Mouse (Mus musculus): ENCODE results near the gene Haus3. TPM values are rescaled to one million over a fixed set of nuclear protein-coding genes. Genes with fewer than 3 reads are reported as not detected.

Gene Haus3
- polyA plus RNA-seq, 1 experiment from 2014 or later, result 9.6 TPM

- no peak overlapping the region for H3K4me2 ChIP-seq (replicated peaks; ENCODE audit: low read depth)
Measured at GRCm38 (mm10) chr5:34185051-34185580, 15.8 kb upstream of the Haus3 start.

GRCm38 (mm10) chr5:34183976-34184375, 14.6 kb upstream of the Haus3 start:
- H3K9ac ChIP-seq (ENCODE audit: low read depth, low read length), result no peak overlapping the region
- no peak for ATAC-seq
- peaks cover 11% of the 10 kb centered on the region for H3K4me1 ChIP-seq (replicated peaks; ENCODE audit: control insufficient read depth, insufficient read depth, low read length)
- peaks cover 19% of the 10 kb centered on the region for H3K36me3 ChIP-seq (ENCODE audit: control insufficient read depth, insufficient read depth)
- H3K4me3 ChIP-seq (ENCODE audit: low read depth, low read length), result no peak overlapping the region
- no peak overlapping the region for H3K27ac ChIP-seq (ENCODE audit: low read depth, low read length)
- WGBS, result 99% methylated on average over 3 of the region's 3 CpGs
- TF ChIP-seq CTCF (IDR thresholded peaks at IDR 0.05; ENCODE audit: low read depth), result no peak
- H3K27me3 ChIP-seq (replicated peaks; ENCODE audit: control insufficient read depth, insufficient read depth, low read length), result no peaks in the 10 kb centered on the region
- H3K4me2 ChIP-seq (replicated peaks; ENCODE audit: low read depth), result no peak overlapping the region
- no peaks in the 10 kb centered on the region for H3K9me3 ChIP-seq (ENCODE audit: control insufficient read depth)

More at GRCm38 (mm10) chr5:34185051-34185580, 15.8 kb upstream of the Haus3 start:
- Histone ChIP-seq H3K9ac (ENCODE audit: low read depth, low read length) (no peak overlapping the region), H3K9me3 (ENCODE audit: control insufficient read depth) (no peaks in the 10 kb centered on the region), H3K4me3 (ENCODE audit: low read depth, low read length) (no peak overlapping the region), H3K27me3 (replicated peaks; ENCODE audit: control insufficient read depth, insufficient read depth, low read length) (no peaks in the 10 kb centered on the region), H3K27ac (ENCODE audit: low read depth, low read length) (no peak overlapping the region), H3K36me3 (ENCODE audit: control insufficient read depth, insufficient read depth) (peaks cover 14% of the 10 kb centered on the region), H3K4me1 (replicated peaks; ENCODE audit: control insufficient read depth, insufficient read depth, low read length) (peaks cover 11% of the 10 kb centered on the region)
- WGBS, result 88% methylated on average over 1 of the region's 1 CpGs
- TF ChIP-seq CTCF (IDR thresholded peaks at IDR 0.05; ENCODE audit: low read depth), result no peak
- no peak for ATAC-seq

DNA sequence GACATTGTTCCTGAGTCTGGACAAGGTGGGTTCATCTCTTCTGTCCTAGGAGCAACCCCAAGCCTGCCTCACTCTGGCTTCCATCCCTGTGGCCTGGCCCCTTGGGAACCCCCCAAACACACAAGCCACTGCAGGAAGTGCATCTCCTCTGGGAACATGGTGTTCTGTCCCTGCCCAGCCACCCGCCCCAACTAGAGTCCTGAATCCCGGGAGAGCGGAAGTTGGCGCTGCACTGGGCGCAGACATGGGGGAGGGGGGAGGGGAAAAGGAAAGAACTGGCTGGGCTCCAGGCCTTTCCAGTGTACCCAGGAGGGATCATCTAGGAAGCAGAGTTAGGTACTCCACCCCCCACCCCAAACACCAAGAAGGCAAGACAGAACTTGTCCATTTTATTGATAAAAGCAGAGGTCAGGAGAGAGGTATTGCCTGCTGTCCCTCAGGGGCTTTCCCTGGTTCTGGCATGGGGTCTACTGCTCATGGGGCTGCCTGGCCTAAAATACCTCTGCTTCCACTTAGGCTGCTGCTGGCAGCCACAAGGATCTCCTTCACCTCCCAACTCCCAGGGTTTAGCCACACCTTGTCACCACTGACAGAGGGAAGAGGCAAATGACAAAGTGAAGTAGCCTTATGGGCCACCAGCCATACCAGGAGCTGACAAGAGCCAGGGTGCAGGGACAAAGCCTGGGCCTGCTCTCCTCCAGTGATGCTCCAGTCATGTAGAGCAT, 14.0 kb upstream of the Haus3 start:
- no peak overlapping the region for H3K9ac ChIP-seq (ENCODE audit: low read depth, low read length)

DNA sequence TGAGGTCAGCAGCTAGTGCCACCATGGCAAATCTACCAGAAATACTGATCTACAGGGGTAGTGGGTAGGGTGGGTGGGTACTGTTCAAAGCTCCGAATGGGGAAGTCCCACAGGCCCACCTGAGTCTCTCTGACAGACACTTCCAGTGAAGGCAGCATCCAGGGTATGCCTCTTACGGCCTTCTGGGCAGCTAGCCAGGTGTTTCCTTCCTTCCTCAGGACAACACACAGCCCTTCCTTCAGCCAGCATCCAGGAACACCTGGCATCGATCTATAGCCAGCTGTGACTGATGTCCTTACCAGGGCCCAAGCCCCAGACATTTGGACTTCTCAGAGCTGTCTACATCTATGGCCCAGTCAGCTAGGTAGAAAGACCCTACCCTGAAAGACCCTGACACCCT, 13.2 kb upstream of the Haus3 start:
- no peaks in the 10 kb centered on the region for H3K27me3 ChIP-seq (replicated peaks; ENCODE audit: control insufficient read depth, insufficient read depth, low read length)
- no peak for TF ChIP-seq CTCF (IDR thresholded peaks at IDR 0.05; ENCODE audit: low read depth)
- 66% methylated on average over 3 of the region's 3 CpGs for WGBS
- H3K4me2 ChIP-seq (replicated peaks; ENCODE audit: low read depth), result no peak overlapping the region
- peaks cover 11% of the 10 kb centered on the region; the same call in 1 of the 2 replicates for H3K4me1 ChIP-seq (replicated peaks; ENCODE audit: control insufficient read depth, insufficient read depth, low read length)
- peaks cover 34% of the 10 kb centered on the region for H3K36me3 ChIP-seq (ENCODE audit: control insufficient read depth, insufficient read depth)
- ATAC-seq, result no peak
- no peak overlapping the region for H3K4me3 ChIP-seq (ENCODE audit: low read depth, low read length)
- no peak overlapping the region for H3K9ac ChIP-seq (ENCODE audit: low read depth, low read length)
- H3K27ac ChIP-seq (ENCODE audit: low read depth, low read length), result no peak overlapping the region
- H3K9me3 ChIP-seq (ENCODE audit: control insufficient read depth), result no peaks in the 10 kb centered on the region

More for the DNA sequence above, 14.0 kb upstream of the Haus3 start:
- Histone ChIP-seq H3K9me3 (ENCODE audit: control insufficient read depth) (no peaks in the 10 kb centered on the region), H3K4me2 (replicated peaks; ENCODE audit: low read depth) (no peak overlapping the region), H3K4me1 (replicated peaks; ENCODE audit: control insufficient read depth, insufficient read depth, low read length) (peaks cover 11% of the 10 kb centered on the region; the same call in 1 of the 2 replicates), H3K4me3 (ENCODE audit: low read depth, low read length) (no peak overlapping the region), H3K36me3 (ENCODE audit: control insufficient read depth, insufficient read depth) (peaks cover 26% of the 10 kb centered on the region), H3K27me3 (replicated peaks; ENCODE audit: control insufficient read depth, insufficient read depth, low read length) (no peaks in the 10 kb centered on the region), H3K27ac (ENCODE audit: low read depth, low read length) (no peak overlapping the region)
- no peak for TF ChIP-seq CTCF (IDR thresholded peaks at IDR 0.05; ENCODE audit: low read depth)
- WGBS, result 76% methylated on average over 5 of the region's 5 CpGs
- ATAC-seq, result no peak

DNA sequence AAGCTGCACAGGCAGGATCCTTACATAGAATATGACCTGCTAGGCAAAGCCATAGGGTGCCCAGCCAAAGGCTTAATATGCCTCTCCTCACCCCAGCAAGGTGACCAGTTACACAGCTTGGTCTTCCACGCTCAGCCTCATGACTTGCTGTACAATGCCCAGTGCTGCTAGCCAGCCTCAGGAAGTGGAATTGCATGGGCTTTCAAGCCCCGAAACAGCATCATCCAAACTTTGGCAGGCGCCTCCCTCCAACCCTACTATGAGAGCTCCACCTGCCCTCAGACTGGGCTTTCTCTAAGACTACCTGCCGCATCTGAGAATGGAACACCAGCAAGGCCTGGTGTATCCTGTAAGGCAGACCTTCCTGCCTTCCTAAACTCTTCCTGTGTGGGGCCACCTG, 8.5 kb upstream of the Haus3 start:
- Histone ChIP-seq H3K9me3 (ENCODE audit: control insufficient read depth) (no peaks in the 10 kb centered on the region), H3K27me3 (replicated peaks; ENCODE audit: control insufficient read depth, insufficient read depth, low read length) (no peaks in the 10 kb centered on the region), H3K4me1 (replicated peaks; ENCODE audit: control insufficient read depth, insufficient read depth, low read length) (0 out of 2 replicates have a peak, but pooled peaks cover 4% of the 10 kb centered on the region), H3K36me3 (ENCODE audit: control insufficient read depth, insufficient read depth) (peaks cover 62% of the 10 kb centered on the region), H3K27ac (ENCODE audit: low read depth, low read length) (no peak overlapping the region), H3K9ac (ENCODE audit: low read depth, low read length) (no peak overlapping the region), H3K4me3 (ENCODE audit: low read depth, low read length) (no peak overlapping the region), H3K4me2 (replicated peaks; ENCODE audit: low read depth) (no peak overlapping the region)
- WGBS, result 91% methylated on average over 4 of the region's 4 CpGs
- TF ChIP-seq CTCF (IDR thresholded peaks at IDR 0.05; ENCODE audit: low read depth), result no peak
- ATAC-seq, result no peak

GRCm38 (mm10) chr5:34177091-34177490, 7.8 kb upstream of the Haus3 start:
- H3K27me3 ChIP-seq (replicated peaks; ENCODE audit: control insufficient read depth, insufficient read depth, low read length), result no peaks in the 10 kb centered on the region
- no peak overlapping the region for H3K4me3 ChIP-seq (ENCODE audit: low read depth, low read length)
- no peak overlapping the region for H3K4me2 ChIP-seq (replicated peaks; ENCODE audit: low read depth)
- H3K27ac ChIP-seq (ENCODE audit: low read depth, low read length), result no peak overlapping the region
- 0 out of 2 replicates have a peak, but pooled peaks cover 4% of the 10 kb centered on the region for H3K4me1 ChIP-seq (replicated peaks; ENCODE audit: control insufficient read depth, insufficient read depth, low read length)
- TF ChIP-seq CTCF (IDR thresholded peaks at IDR 0.05; ENCODE audit: low read depth), result no peak
- H3K36me3 ChIP-seq (ENCODE audit: control insufficient read depth, insufficient read depth), result peaks cover 68% of the 10 kb centered on the region
- no peak overlapping the region for H3K9ac ChIP-seq (ENCODE audit: low read depth, low read length)
- no peaks in the 10 kb centered on the region for H3K9me3 ChIP-seq (ENCODE audit: control insufficient read depth)
- no peak for ATAC-seq
- 100% methylated on average over 2 of the region's 2 CpGs for WGBS

Data from intestine, postnatal 0 days (tissue).